Mouse (Mus musculus) kidney, embryonic 14.5 days (tissue): ENCODE measurements at regions not wholly inside any gene's neighbourhood (a gene's known extent, or its start where the extent isn't known, plus 50 kb on each side); places are given as distances from the start of the nearest gene placed in this dataset.
A peak's percentile ranks its signal among the peaks of the same experiment; 100 is the strongest.

Experiments
- ATAC-seq: fragments of 200-750 bp; cut with Nextera tagmentation; 2 replicates; pipeline ENCODE4 v1.8.0; 2017; ENCODE audit warnings: moderate number of reproducible peaks, mild to moderate bottlenecking, moderate TSS enrichment, moderate library complexity; ENCODE audit not compliant: low FRiP score, low TSS enrichment
- H3K27ac ChIP-seq: fragments of 300-500 bp; sonication (generic); 2 replicates; pipeline ENCODE4 v1.5.1; 2014; ENCODE audit warnings: low read depth, mild to moderate bottlenecking, low read length, moderate library complexity, mixed read lengths
- H3K27me3 ChIP-seq: fragments of 300-500 bp; sonication (generic); 2 replicates; pipeline ENCODE4 v1.6.1; 2014; ENCODE audit warnings: mild to moderate bottlenecking, low read length; ENCODE audit not compliant: control insufficient read depth, insufficient read depth
- H3K36me3 ChIP-seq: fragments of 300-500 bp; sonication (generic); 2 replicates; pipeline ENCODE4 v1.6.1; 2014; ENCODE audit warnings: low read length, mixed read lengths; ENCODE audit not compliant: control insufficient read depth, insufficient read depth
- H3K4me1 ChIP-seq: fragments of 300-500 bp; sonication (generic); 2 replicates; pipeline ENCODE4 v1.6.1; 2014; ENCODE audit warnings: low read length, mixed read lengths; ENCODE audit not compliant: control insufficient read depth, insufficient read depth
- H3K4me2 ChIP-seq: fragments of 300-500 bp; sonication (generic); replicated peaks from 2 replicates; pipeline ENCODE4 v1.6.1; 2014; ENCODE audit warnings: low read depth, mild to moderate bottlenecking, low read length
- H3K4me3 ChIP-seq: fragments of 300-500 bp; sonication (generic); 2 replicates; pipeline ENCODE4 v1.5.1; 2014; ENCODE audit warnings: mild to moderate bottlenecking, low read length
- H3K9ac ChIP-seq: fragments of 300-500 bp; sonication (generic); 2 replicates; pipeline ENCODE4 v1.6.1; 2014; ENCODE audit warnings: low read depth, mild to moderate bottlenecking, low read length, moderate library complexity
- H3K9me3 ChIP-seq: fragments of 300-500 bp; sonication (generic); 2 replicates; pipeline ENCODE4 v1.6.1; 2016; ENCODE audit warnings: low read length; ENCODE audit not compliant: control insufficient read depth
- WGBS: fragments of 180-500 bp; shearing (Covaris S2); extraction: QIAGEN DNeasy Blood & Tissue Kit; methylation state at CpG from one replicate; pipeline ENCODE4 v1.1.7; 2014; 5-methylcytosine and 5-hydroxymethylcytosine counted together

- no peaks in the 10 kb centered on the region for H3K36me3 ChIP-seq
- no peak overlapping the region for H3K4me3 ChIP-seq
- no peaks in the 10 kb centered on the region for H3K9me3 ChIP-seq
- WGBS = 76% methylated on average over 5 of the region's 5 CpGs
- H3K4me2 ChIP-seq = no peak overlapping the region
- no peak overlapping the region for H3K27ac ChIP-seq
- H3K27me3 ChIP-seq = no peaks in the 10 kb centered on the region
- no peaks in the 10 kb centered on the region for H3K4me1 ChIP-seq
- ATAC-seq = no peak
- H3K9ac ChIP-seq = no peak overlapping the region
These were observed 152.1 kb downstream of the Maf start for GRCm38 (mm10) chr8:115555452-115555851.

GRCm38 (mm10) chr8:115554185-115554584 lies 153.4 kb downstream of the Maf start:
- Histone ChIP-seq H3K4me2 (no peak overlapping the region), H3K4me3 (no peak overlapping the region), H3K4me1 (no peaks in the 10 kb centered on the region), H3K9ac (no peak overlapping the region), H3K9me3 (no peaks in the 10 kb centered on the region), H3K36me3 (no peaks in the 10 kb centered on the region), H3K27me3 (no peaks in the 10 kb centered on the region), H3K27ac (no peak overlapping the region)
- ATAC-seq = no peak
- 88% methylated on average over 5 of the region's 5 CpGs for WGBS

- 51% methylated on average over 5 of the region's 5 CpGs for WGBS
- peak; percentile 49; the same call in 1 of the 2 replicates for ATAC-seq
These were observed 156.3 kb downstream of the Maf start for GRCm38 (mm10) chr8:115551262-115551661.

GRCm38 (mm10) chr8:115549112-115549511 lies 158.5 kb downstream of the Maf start:
- H3K27ac ChIP-seq = no peak overlapping the region
- no peaks in the 10 kb centered on the region for H3K9me3 ChIP-seq
- no peak for ATAC-seq
- no peaks in the 10 kb centered on the region for H3K36me3 ChIP-seq
- WGBS = 70% methylated on average over 1 of the region's 1 CpGs
- no peaks in the 10 kb centered on the region for H3K4me1 ChIP-seq
- H3K4me2 ChIP-seq = no peak overlapping the region
- H3K4me3 ChIP-seq = no peak overlapping the region
- no peak overlapping the region for H3K9ac ChIP-seq
- no peaks in the 10 kb centered on the region for H3K27me3 ChIP-seq

More at GRCm38 (mm10) chr8:115551262-115551661, 156.3 kb downstream of the Maf start:
- Histone ChIP-seq H3K27ac (no peak overlapping the region), H3K4me1 (no peaks in the 10 kb centered on the region), H3K4me2 (no peak overlapping the region), H3K9ac (no peak overlapping the region), H3K36me3 (no peaks in the 10 kb centered on the region), H3K9me3 (no peaks in the 10 kb centered on the region), H3K4me3 (no peak overlapping the region), H3K27me3 (no peaks in the 10 kb centered on the region)

GRCm38 (mm10) chr8:115544067-115544466 lies 163.5 kb downstream of the Maf start:
- H3K9me3 ChIP-seq = no peaks in the 10 kb centered on the region
- H3K27me3 ChIP-seq = no peaks in the 10 kb centered on the region
- H3K36me3 ChIP-seq = no peaks in the 10 kb centered on the region
- no peak overlapping the region for H3K27ac ChIP-seq
- H3K4me2 ChIP-seq = no peak overlapping the region
- no peak overlapping the region for H3K4me3 ChIP-seq
- no peak overlapping the region for H3K9ac ChIP-seq
- no peaks in the 10 kb centered on the region for H3K4me1 ChIP-seq
- WGBS = 64% methylated on average over 6 of the region's 6 CpGs
- no peak for ATAC-seq

- Histone ChIP-seq H3K9me3 (no peaks in the 10 kb centered on the region), H3K27ac (no peak overlapping the region), H3K9ac (no peak overlapping the region), H3K4me3 (no peak overlapping the region), H3K4me2 (no peak overlapping the region), H3K36me3 (no peaks in the 10 kb centered on the region), H3K4me1 (no peaks in the 10 kb centered on the region), H3K27me3 (no peaks in the 10 kb centered on the region)
- WGBS = 91% methylated on average over 3 of the region's 3 CpGs
- no peak for ATAC-seq
These were observed 164.7 kb downstream of the Maf start for GRCm38 (mm10) chr8:115542935-115543334.

GRCm38 (mm10) chr8:115539600-115539999 lies 168.0 kb downstream of the Maf start:
- no peaks in the 10 kb centered on the region for H3K9me3 ChIP-seq
- H3K4me1 ChIP-seq = peaks cover 11% of the 10 kb centered on the region
- 62% methylated on average over 9 of the region's 9 CpGs for WGBS
- no peak for ATAC-seq
- no peak overlapping the region for H3K9ac ChIP-seq
- H3K4me2 ChIP-seq = no peak overlapping the region
- H3K27ac ChIP-seq = no peak overlapping the region
- no peaks in the 10 kb centered on the region for H3K27me3 ChIP-seq
- H3K4me3 ChIP-seq = no peak overlapping the region
- H3K36me3 ChIP-seq = no peaks in the 10 kb centered on the region

GRCm38 (mm10) chr8:115538236-115538635 lies 169.4 kb downstream of the Maf start:
- Histone ChIP-seq H3K4me3 (no peak overlapping the region), H3K9ac (no peak overlapping the region), H3K4me2 (no peak overlapping the region), H3K27me3 (no peaks in the 10 kb centered on the region), H3K27ac (no peak overlapping the region), H3K9me3 (no peaks in the 10 kb centered on the region), H3K4me1 (peaks cover 11% of the 10 kb centered on the region), H3K36me3 (no peaks in the 10 kb centered on the region)
- ATAC-seq = no peak
- WGBS = 90% methylated on average over 4 of the region's 4 CpGs

- Histone ChIP-seq H3K27me3 (no peaks in the 10 kb centered on the region), H3K36me3 (no peaks in the 10 kb centered on the region), H3K9ac (no peak overlapping the region), H3K4me2 (no peak overlapping the region), H3K4me3 (no peak overlapping the region), H3K4me1 (peaks cover 11% of the 10 kb centered on the region), H3K27ac (no peak overlapping the region), H3K9me3 (no peaks in the 10 kb centered on the region)
- WGBS = 75% methylated on average over 5 of the region's 5 CpGs
- ATAC-seq = no peak
These were observed 169.8 kb downstream of the Maf start for GRCm38 (mm10) chr8:115537761-115538160.
